Mouse (Mus musculus) erythroblast, embryonic 14.5 days (primary cell): ENCODE results near the gene Calm3.

Experiments
- GATA1 ChIP-seq: IDR thresholded peaks from 2 replicates; pipeline ENCODE4 v1.6.1; 2012; ENCODE audit warnings: low read length, inconsistent platforms, mixed read lengths
- TAL1 ChIP-seq: IDR thresholded peaks from 3 replicates; pipeline ENCODE4 v1.6.1; 2012; ENCODE audit warnings: low read length, inconsistent platforms, mixed read lengths

DNA sequence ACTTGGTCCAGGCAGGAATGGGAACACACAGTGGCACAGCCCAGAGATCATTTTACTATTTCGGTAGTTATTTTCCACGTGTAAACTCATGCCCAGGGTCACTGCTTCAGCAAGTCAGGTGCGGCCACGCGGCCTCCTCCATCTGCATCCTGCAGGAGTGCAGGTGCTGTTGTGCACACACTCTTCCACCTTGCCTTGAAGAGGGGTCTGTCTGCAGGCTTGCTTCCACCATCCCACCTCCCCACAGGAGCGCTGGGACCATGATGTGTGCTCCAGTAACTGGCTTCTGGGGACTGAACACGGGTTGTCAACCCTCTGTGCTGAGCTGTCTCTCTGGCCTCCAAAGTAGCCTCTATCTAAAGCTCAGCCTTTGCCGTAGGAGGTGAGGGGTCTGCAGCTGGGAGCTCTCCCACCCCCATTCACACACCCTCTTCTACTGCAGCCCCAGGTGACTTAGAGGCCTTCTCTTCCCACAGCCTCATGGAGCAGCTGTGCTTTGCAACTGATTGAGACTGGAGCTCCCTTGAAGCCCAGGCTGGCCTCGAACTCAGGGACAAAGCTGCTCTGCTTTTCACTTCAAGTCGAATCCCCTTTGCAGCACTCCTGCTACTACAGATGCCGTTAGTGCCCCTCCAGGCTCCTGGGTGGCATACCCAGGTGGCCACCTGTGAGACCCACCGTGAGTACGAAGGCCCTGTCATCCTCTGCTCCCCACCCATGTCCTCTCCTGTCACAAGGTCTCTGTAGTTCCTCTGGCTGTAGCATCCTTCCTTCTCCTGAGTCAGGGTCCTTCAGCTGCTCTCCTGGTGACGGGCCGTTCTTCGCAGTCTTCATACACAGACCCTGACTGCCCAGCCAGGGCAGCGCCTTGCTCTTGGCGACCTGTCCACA is 9.2 kb downstream of the Calm3 start:
- TF ChIP-seq GATA1 = no peak
- TF ChIP-seq TAL1 = no peak
